Mouse (Mus musculus): ENCODE measurements around the gene Psph.
A peak's percentile ranks its signal among the peaks of the same experiment; 100 is the strongest.

DNA sequence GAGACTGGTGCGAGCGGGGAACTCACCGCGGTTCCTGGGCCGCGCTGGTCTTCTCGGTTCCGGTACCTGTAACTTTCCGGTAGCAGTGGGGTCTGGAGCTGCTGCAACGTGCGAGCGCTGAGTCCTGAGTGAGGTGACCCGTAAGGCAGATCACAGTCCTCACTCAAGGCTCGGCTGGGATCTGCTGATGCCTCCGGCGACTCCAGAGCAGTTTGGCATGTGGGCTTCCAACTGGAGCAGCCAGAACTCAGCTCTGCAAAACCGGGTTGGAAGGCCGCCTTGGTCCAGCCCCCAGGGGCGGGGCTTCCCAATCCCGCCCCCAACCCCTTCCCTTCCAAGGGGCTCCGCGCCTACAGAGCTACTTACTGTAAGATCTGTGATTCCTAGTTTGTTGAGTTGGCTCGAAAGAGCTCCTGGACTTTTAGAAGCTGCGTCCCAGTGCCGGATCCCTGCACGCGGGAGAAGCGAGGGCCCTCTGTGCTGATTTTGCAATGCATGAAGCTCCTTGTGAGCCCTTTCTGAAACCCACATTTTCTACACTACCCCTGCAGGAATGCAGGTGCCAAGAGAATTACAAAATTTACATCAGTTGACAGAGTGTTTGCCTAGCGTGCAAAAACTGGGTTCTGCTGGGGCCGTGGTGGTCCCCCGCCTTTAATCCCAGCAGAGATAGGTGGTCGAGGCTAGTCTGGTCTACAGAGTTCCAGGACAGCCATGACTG is 8.1 kb downstream of the Psph start:
- no peak for TF ChIP-seq CTCF (IDR thresholded peaks at IDR 0.05; ENCODE audit: low read depth, low read length)
- TF ChIP-seq POLR2A (IDR thresholded peaks at IDR 0.05; ENCODE audit: borderline replicate concordance, low read depth, low read length), result 0 out of 2 replicates have a peak, but pooled peaks have one; percentile 25
